Mouse (Mus musculus): Measurements from ENCODE around the gene Entpd1. TPM values are rescaled to one million over a fixed set of nuclear protein-coding genes. Genes with fewer than 3 reads are reported as not detected.

The Entpd1 gene
- polyA plus RNA-seq, 1 experiment from 2014 or later = 9.2 TPM

DNA sequence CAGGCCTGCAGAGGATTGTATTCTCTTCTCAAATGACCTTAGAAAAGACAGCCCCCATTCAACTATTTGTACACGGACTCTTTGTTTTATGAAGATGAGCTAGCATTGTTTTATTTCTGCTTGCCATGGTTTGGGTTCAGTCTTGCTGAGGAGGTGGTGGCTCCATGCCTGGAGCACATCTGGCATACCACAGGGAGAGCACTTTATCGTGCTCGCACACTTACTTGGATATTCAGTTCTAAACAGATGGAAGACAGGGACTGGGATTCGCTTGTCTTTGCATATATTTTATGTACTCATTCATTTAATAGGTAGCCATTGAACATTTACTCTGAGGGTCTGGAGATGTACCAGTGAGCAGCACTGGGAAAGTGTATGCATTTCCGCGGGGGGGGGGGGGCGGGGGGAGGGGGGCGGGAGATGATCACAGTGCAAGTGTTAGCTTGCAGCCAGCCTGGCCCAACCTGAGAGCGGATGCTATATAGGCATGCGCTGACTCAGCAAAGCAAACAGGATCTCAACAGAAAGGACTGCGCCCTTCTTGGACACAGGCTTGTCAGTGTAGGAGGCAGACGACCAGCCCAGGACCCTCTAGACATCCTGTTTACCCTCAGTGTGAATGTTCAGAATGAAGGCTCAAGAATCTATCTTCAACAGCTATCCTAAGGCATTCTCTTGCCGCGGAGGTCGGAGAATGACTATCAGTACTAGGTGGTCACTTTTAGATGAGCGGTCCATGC lies 100.9 kb downstream of the Entpd1 start:
- Histone ChIP-seq H3K36me3 (ENCODE audit: control insufficient read depth, insufficient read depth, low read length) (no peaks in the 10 kb centered on the region), H3K27me3 (ENCODE audit: control insufficient read depth, insufficient read depth, low read length) (no peaks in the 10 kb centered on the region), H3K9ac (replicated peaks; ENCODE audit: low read length) (no peak overlapping the region), H3K27ac (replicated peaks; ENCODE audit: low read depth, low read length) (no peak overlapping the region), H3K4me2 (ENCODE audit: low read length) (no peak overlapping the region), H3K4me3 (replicated peaks; ENCODE audit: low read depth, low read length) (no peak overlapping the region), H3K4me1 (ENCODE audit: control insufficient read depth, insufficient read depth, low read length) (no peaks in the 10 kb centered on the region), H3K9me3 (ENCODE audit: control insufficient read depth, low read length) (no peaks in the 10 kb centered on the region)
- no peak for ATAC-seq (ENCODE audit: low FRiP score, low TSS enrichment)
- 82% methylated on average over 16 of the region's 16 CpGs for WGBS
- no peak for DNase-seq

DNA sequence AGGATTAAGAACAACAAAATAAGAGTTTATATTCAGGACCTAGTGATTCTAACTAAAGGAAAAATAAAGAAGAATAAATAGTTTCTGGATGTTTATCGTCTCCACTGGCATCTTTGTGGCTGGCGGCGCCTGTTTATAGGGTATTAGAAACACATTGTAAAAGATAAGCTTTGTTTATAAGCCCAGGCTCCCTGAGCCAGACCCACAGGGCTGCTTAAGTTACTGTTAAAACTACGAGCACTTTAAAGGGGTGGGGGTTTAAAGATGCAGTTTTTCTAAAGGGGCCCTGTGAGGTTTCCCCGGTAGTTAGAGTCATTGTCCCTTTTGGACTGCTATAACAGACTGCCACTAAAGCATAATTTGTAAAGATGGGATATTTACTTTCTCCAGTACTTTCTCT lies 102.5 kb downstream of the Entpd1 start:
- no peaks in the 10 kb centered on the region for H3K9me3 ChIP-seq (ENCODE audit: control insufficient read depth, low read length)
- 87% methylated on average over 5 of the region's 5 CpGs for WGBS
- ATAC-seq (ENCODE audit: low FRiP score, low TSS enrichment) (no peak), DNase-seq (no peak)
- H3K27me3 ChIP-seq (ENCODE audit: control insufficient read depth, insufficient read depth, low read length) = no peaks in the 10 kb centered on the region
- H3K9ac ChIP-seq (replicated peaks; ENCODE audit: low read length) = no peak overlapping the region
- H3K27ac ChIP-seq (replicated peaks; ENCODE audit: low read depth, low read length) = no peak overlapping the region
- no peak overlapping the region for H3K4me2 ChIP-seq (ENCODE audit: low read length)
- H3K4me1 ChIP-seq (ENCODE audit: control insufficient read depth, insufficient read depth, low read length) = no peaks in the 10 kb centered on the region
- no peaks in the 10 kb centered on the region for H3K36me3 ChIP-seq (ENCODE audit: control insufficient read depth, insufficient read depth, low read length)
- no peak overlapping the region for H3K4me3 ChIP-seq (replicated peaks; ENCODE audit: low read depth, low read length)

DNA sequence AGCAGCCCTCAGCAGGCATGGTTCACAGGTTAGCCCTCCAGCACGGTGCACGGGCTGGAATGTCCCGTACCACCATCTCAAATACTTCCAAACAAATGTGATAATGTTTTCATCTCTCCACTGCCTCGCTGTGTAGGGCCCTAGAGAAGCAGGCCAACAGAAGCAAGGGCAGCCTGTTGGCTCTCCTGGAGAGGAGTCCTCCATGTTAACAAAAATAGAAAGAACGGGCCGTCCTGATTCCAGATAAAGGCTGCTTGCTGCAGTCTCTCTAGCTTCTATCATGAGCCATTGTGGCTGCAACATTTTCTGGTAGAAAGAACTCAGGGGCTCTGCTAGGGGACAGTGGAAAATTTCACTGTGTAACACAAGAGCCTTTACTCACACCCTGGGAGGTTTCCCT lies 104.8 kb downstream of the Entpd1 start:
- no peak overlapping the region for H3K27ac ChIP-seq (replicated peaks; ENCODE audit: low read depth, low read length)
- H3K4me2 ChIP-seq (ENCODE audit: low read length) = no peak overlapping the region
- no peaks in the 10 kb centered on the region for H3K4me1 ChIP-seq (ENCODE audit: control insufficient read depth, insufficient read depth, low read length)
- H3K27me3 ChIP-seq (ENCODE audit: control insufficient read depth, insufficient read depth, low read length) = no peaks in the 10 kb centered on the region
- ATAC-seq (ENCODE audit: low FRiP score, low TSS enrichment) (no peak), DNase-seq (no peak)
- 83% methylated on average over 6 of the region's 6 CpGs for WGBS
- H3K4me3 ChIP-seq (replicated peaks; ENCODE audit: low read depth, low read length) = no peak overlapping the region
- H3K9ac ChIP-seq (replicated peaks; ENCODE audit: low read length) = no peak overlapping the region
- no peaks in the 10 kb centered on the region for H3K36me3 ChIP-seq (ENCODE audit: control insufficient read depth, insufficient read depth, low read length)
- no peaks in the 10 kb centered on the region for H3K9me3 ChIP-seq (ENCODE audit: control insufficient read depth, low read length)

DNA sequence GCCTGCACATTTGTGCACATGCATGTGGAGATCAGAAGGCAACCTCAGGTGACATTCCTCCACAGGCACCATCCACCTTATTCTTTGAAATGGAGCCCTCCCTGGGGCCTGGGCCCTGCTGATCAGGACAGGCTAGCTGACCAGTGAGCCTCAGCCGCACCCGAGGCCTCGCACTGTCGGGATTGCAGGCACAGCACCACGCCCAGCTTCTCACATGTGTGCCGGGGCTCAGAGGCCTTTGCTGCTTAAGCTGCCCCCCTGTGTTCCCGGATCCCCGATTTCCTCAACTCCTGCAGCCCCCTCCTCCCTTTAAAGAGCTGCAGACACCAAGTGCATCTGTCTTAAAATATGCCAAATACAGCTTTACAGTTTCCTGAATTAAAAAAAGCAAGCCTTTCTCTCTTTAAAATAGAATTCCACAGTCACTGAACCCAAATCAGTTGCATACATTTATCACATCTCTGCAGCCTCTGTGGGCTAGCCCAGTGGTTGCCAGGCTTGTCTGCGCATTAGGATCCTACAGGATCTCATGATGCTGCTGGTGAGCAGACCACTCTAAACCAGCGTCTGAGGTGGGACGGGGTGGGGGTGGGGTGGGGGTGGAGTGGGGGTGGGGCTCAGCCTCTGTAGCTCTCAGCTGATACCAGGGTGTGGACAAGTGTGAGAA lies 107.4 kb downstream of the Entpd1 start:
- Histone ChIP-seq H3K4me3 (replicated peaks; ENCODE audit: low read depth, low read length) (no peak overlapping the region), H3K36me3 (ENCODE audit: control insufficient read depth, insufficient read depth, low read length) (no peaks in the 10 kb centered on the region), H3K9ac (replicated peaks; ENCODE audit: low read length) (no peak overlapping the region), H3K4me1 (ENCODE audit: control insufficient read depth, insufficient read depth, low read length) (no peaks in the 10 kb centered on the region), H3K9me3 (ENCODE audit: control insufficient read depth, low read length) (no peaks in the 10 kb centered on the region), H3K4me2 (ENCODE audit: low read length) (no peak overlapping the region), H3K27ac (replicated peaks; ENCODE audit: low read depth, low read length) (no peak overlapping the region), H3K27me3 (ENCODE audit: control insufficient read depth, insufficient read depth, low read length) (no peaks in the 10 kb centered on the region)
- ATAC-seq (ENCODE audit: low FRiP score, low TSS enrichment) = no peak
- no peak for DNase-seq
- WGBS = 57% methylated on average over 11 of the region's 11 CpGs

DNA sequence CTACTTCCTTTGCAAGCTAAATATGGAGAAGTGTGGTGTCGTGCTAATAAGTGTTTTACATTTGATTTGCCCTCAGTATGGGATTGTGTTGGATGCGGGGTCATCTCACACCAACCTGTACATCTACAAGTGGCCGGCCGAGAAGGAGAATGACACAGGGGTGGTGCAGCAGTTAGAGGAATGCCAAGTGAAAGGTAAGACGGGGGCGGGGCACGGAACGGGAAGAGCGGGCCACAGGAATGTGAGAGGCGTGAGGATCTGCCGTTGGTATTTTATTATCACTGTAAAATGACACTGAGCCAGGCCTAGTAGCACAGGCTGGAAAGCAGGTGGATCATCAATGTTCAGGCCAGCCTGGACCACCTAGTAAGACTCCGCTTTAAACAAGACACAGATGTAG lies 108.2 kb downstream of the Entpd1 start:
- H3K36me3 ChIP-seq (ENCODE audit: control insufficient read depth, insufficient read depth, low read length) = no peaks in the 10 kb centered on the region
- WGBS = 92% methylated on average over 12 of the region's 12 CpGs
- no peaks in the 10 kb centered on the region for H3K4me1 ChIP-seq (ENCODE audit: control insufficient read depth, insufficient read depth, low read length)
- no peak overlapping the region for H3K4me2 ChIP-seq (ENCODE audit: low read length)
- ATAC-seq (ENCODE audit: low FRiP score, low TSS enrichment) (no peak), DNase-seq (no peak)
- H3K4me3 ChIP-seq (replicated peaks; ENCODE audit: low read depth, low read length) = no peak overlapping the region
- no peaks in the 10 kb centered on the region for H3K27me3 ChIP-seq (ENCODE audit: control insufficient read depth, insufficient read depth, low read length)
- H3K9ac ChIP-seq (replicated peaks; ENCODE audit: low read length) = no peak overlapping the region
- no peak overlapping the region for H3K27ac ChIP-seq (replicated peaks; ENCODE audit: low read depth, low read length)
- H3K9me3 ChIP-seq (ENCODE audit: control insufficient read depth, low read length) = no peaks in the 10 kb centered on the region

DNA sequence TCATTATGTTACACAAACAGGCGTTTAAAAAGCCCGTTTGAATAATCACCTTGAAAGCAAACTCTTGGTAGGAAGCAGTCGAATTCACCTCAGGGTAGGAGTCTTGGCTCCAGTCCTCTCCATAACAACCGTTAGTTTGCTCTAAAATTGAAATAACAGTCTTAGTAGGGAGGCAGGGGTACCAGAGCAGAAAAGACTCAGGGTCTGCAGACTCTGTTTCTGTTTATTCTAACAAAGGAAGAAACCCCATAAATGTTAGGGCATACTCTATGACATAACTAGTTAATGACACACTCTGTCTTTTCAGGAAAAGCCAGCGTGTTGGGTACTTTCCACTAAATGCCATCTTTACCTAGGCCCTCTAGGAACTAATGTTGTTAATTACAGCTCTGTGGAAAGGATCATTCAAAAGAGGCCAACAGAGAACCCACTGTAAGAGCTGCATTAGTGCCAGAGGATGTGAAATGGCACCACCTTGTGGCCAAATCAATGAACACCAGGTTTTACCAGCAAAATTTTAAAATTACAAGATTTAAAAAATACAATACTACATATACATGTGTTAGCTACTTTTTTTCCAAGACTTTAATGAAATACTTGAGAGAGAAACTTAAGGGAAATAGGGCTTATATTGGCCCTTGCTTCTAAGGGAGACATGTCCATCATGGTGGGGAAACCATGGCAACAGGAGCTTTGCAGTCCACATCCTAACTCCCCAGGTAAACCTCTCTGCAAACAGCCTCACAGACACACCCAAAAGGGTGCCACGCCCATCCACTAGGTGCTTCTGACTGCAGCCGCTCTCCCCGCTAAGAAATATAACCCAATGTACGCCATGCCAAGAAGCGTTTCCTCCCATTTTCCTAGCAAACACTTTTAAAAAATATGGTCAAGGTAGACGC lies 110.2 kb downstream of the Entpd1 start:
- Histone ChIP-seq H3K27me3 (ENCODE audit: control insufficient read depth, insufficient read depth, low read length) (no peaks in the 10 kb centered on the region), H3K27ac (replicated peaks; ENCODE audit: low read depth, low read length) (no peak overlapping the region), H3K9ac (replicated peaks; ENCODE audit: low read length) (no peak overlapping the region), H3K4me2 (ENCODE audit: low read length) (no peak overlapping the region), H3K36me3 (ENCODE audit: control insufficient read depth, insufficient read depth, low read length) (no peaks in the 10 kb centered on the region), H3K4me1 (ENCODE audit: control insufficient read depth, insufficient read depth, low read length) (no peaks in the 10 kb centered on the region), H3K9me3 (ENCODE audit: control insufficient read depth, low read length) (no peaks in the 10 kb centered on the region), H3K4me3 (replicated peaks; ENCODE audit: low read depth, low read length) (no peak overlapping the region)
- ATAC-seq (ENCODE audit: low FRiP score, low TSS enrichment) = peak; percentile 79
- WGBS = 57% methylated on average over 11 of the region's 11 CpGs
- peak; percentile 87 for DNase-seq

DNA sequence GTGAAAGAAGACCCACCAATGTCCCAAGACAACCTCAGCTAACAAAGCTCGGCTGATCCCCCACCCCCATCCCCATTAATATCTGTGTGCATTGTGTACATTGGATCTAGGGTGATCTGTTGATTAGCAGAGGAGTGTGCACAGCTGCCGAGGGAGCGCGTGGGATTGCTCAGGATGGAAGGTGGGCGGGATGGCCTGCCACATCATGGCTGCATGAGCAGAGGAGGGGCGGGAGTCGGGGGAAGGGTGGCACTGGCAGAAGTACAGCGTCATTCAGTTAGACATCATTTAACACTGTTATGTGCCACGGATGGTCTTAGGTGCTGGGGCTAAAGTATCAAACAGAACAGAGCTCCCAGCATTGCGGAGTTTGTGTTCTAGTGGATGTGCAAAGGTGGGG lies 111.3 kb downstream of the Entpd1 start:
- ATAC-seq (ENCODE audit: low FRiP score, low TSS enrichment) (no peak), DNase-seq (no peak)
- H3K4me3 ChIP-seq (replicated peaks; ENCODE audit: low read depth, low read length) = no peak overlapping the region
- no peak overlapping the region for H3K4me2 ChIP-seq (ENCODE audit: low read length)
- H3K4me1 ChIP-seq (ENCODE audit: control insufficient read depth, insufficient read depth, low read length) = no peaks in the 10 kb centered on the region
- H3K36me3 ChIP-seq (ENCODE audit: control insufficient read depth, insufficient read depth, low read length) = no peaks in the 10 kb centered on the region
- no peaks in the 10 kb centered on the region for H3K27me3 ChIP-seq (ENCODE audit: control insufficient read depth, insufficient read depth, low read length)
- no peaks in the 10 kb centered on the region for H3K9me3 ChIP-seq (ENCODE audit: control insufficient read depth, low read length)
- H3K27ac ChIP-seq (replicated peaks; ENCODE audit: low read depth, low read length) = no peak overlapping the region
- H3K9ac ChIP-seq (replicated peaks; ENCODE audit: low read length) = no peak overlapping the region
- 68% methylated on average over 10 of the region's 10 CpGs for WGBS

DNA sequence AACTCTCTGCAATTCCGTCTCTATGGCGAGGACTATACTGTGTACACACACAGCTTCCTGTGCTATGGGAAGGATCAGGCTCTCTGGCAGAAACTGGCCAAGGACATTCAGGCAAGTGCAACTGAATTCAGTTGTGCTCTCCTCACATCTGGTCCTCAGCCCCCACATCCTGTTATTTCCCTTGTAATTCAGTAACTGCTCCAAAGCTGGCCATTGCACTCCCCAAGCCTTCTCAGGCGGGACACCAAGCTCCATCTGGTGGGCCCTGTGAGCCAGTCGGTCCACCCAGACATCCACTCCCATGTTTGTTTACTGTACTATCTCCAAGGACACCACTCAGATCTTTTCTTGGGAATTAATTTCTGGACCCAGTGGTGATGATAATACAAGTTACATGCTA lies 114.0 kb downstream of the Entpd1 start:
- Histone ChIP-seq H3K27ac (replicated peaks; ENCODE audit: low read depth, low read length) (no peak overlapping the region), H3K27me3 (ENCODE audit: control insufficient read depth, insufficient read depth, low read length) (no peaks in the 10 kb centered on the region), H3K4me3 (replicated peaks; ENCODE audit: low read depth, low read length) (no peak overlapping the region), H3K9ac (replicated peaks; ENCODE audit: low read length) (no peak overlapping the region), H3K9me3 (ENCODE audit: control insufficient read depth, low read length) (no peaks in the 10 kb centered on the region), H3K36me3 (ENCODE audit: control insufficient read depth, insufficient read depth, low read length) (no peaks in the 10 kb centered on the region; the same call in 1 of the 2 replicates), H3K4me1 (ENCODE audit: control insufficient read depth, insufficient read depth, low read length) (no peaks in the 10 kb centered on the region), H3K4me2 (ENCODE audit: low read length) (no peak overlapping the region)
- DNase-seq (no peak), ATAC-seq (ENCODE audit: low FRiP score, low TSS enrichment) (no peak)
- WGBS = 81% methylated on average over 4 of the region's 4 CpGs

Measured in midbrain, embryonic 14.5 days (tissue).